Mouse (Mus musculus): ENCODE data around the gene Flot2. TPM values are rescaled to one million over a fixed set of nuclear protein-coding genes. Genes with fewer than 3 reads are reported as not detected.

Flot2 gene
- 48.7 and 49.5 TPM in 2 replicates for polyA plus RNA-seq (2014; fragmentation: Nextera tagmentation; extraction: Ambion mirVana)

DNA sequence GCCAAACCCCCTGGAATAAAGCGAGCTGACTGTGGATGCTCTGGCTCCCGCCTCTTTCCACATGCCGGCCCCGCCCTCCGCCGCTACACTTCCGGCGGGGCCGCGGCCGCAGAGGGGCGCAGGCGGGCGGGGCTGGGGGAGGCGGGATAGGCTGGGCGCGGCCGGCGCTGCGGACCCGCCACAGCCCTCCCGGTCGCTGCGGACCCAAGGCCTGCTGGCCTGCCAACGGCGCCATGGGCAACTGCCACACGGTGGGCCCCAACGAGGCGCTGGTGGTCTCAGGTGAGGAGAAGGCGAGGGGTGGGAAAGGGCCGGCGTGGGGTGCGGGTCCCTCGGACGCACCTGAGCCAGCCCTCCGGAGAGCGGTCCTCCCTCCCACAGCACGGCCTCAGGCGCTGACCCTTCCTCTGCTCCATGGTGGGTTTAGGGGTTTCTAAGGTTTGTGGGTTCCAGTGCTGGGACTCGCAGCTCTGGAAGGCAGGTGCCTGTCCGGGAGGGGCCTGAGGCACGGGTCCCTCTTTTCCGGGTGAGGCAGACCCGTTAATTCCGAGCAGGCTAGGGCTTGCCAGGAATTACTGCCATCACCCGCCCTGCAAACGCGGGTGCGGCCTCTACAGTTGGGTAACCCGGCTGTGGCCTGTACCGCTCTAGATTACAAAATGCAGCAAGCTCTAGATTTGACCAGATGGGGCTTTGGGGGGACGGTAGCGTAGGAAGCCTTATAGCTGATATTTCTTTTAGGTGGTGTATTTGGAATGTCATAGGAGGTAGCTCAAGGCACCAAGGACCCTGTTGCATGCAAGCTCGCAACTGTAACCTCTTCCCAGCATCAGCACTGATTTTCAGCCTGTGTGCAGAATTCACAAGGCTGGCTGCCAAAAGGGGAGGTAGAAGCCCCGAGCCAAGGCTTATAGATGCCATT, at the start of gene Flot2:
Flot2 (plus strand) TSS at position 101 of the 922 bp plus-strand sequence.
- 3% methylated on average over 51 of the region's 55 CpGs for WGBS
- peaks cover 8% of the 10 kb centered on the region for H3K36me3 ChIP-seq (ENCODE audit: control insufficient read depth, insufficient read depth, low read length)
- H3K4me2 ChIP-seq (ENCODE audit: low read depth, severe bottlenecking), result peak within 1 kb of the TSS; percentile 81
- peak; percentile 78 for DNase-seq (ENCODE audit: low spot score)
- H3K4me3 ChIP-seq (ENCODE audit: low read depth, low read length), result peak within 1 kb of the TSS; percentile 83
- peak within 1 kb of the TSS; percentile 85 for H3K9ac ChIP-seq (ENCODE audit: low read length)
- H3K4me1 ChIP-seq (ENCODE audit: control insufficient read depth, insufficient read depth, low read length), result peaks cover 12% of the 10 kb centered on the region
- H3K27me3 ChIP-seq (ENCODE audit: control insufficient read depth, insufficient read depth, low read length), result no peaks in the 10 kb centered on the region
- ATAC-seq (ENCODE audit: insufficient number of reproducible peaks, low FRiP score, low TSS enrichment, low read depth), result peak; percentile 85
- H3K27ac ChIP-seq (replicated peaks; ENCODE audit: low read depth, low read length), result no peak within 1 kb of the TSS
- no peaks in the 10 kb centered on the region; the same call in 1 of the 2 replicates for H3K9me3 ChIP-seq (ENCODE audit: control insufficient read depth, low read length)

GRCm38 (mm10) chr11:77989071-77989690, 48.5 kb upstream of the Flot2 start:
- DNase-seq (ENCODE audit: low spot score) (no peak), ATAC-seq (ENCODE audit: insufficient number of reproducible peaks, low FRiP score, low TSS enrichment, low read depth) (no peak)
- H3K4me3 ChIP-seq (ENCODE audit: low read depth, low read length), result no peak overlapping the region
- H3K27ac ChIP-seq (replicated peaks; ENCODE audit: low read depth, low read length), result no peak overlapping the region
- no peaks in the 10 kb centered on the region for H3K27me3 ChIP-seq (ENCODE audit: control insufficient read depth, insufficient read depth, low read length)
- peaks cover 3% of the 10 kb centered on the region; the same call in 1 of the 2 replicates for H3K36me3 ChIP-seq (ENCODE audit: control insufficient read depth, insufficient read depth, low read length)
- no peak overlapping the region for H3K4me2 ChIP-seq (ENCODE audit: low read depth, severe bottlenecking)
- no peak overlapping the region for H3K9ac ChIP-seq (ENCODE audit: low read length)
- WGBS, result 94% methylated on average over 13 of the region's 13 CpGs
- H3K9me3 ChIP-seq (ENCODE audit: control insufficient read depth, low read length), result no peaks in the 10 kb centered on the region
- H3K4me1 ChIP-seq (ENCODE audit: control insufficient read depth, insufficient read depth, low read length), result 0 out of 2 replicates have a peak, but pooled peaks cover 4% of the 10 kb centered on the region

GRCm38 (mm10) chr11:77995556-77995955, 42.2 kb upstream of the Flot2 start:
- Histone ChIP-seq H3K4me3 (ENCODE audit: low read depth, low read length) (no peak overlapping the region), H3K36me3 (ENCODE audit: control insufficient read depth, insufficient read depth, low read length) (peaks cover 5% of the 10 kb centered on the region; the same call in 1 of the 2 replicates)
- DNase-seq (ENCODE audit: low spot score), result no peak

DNA sequence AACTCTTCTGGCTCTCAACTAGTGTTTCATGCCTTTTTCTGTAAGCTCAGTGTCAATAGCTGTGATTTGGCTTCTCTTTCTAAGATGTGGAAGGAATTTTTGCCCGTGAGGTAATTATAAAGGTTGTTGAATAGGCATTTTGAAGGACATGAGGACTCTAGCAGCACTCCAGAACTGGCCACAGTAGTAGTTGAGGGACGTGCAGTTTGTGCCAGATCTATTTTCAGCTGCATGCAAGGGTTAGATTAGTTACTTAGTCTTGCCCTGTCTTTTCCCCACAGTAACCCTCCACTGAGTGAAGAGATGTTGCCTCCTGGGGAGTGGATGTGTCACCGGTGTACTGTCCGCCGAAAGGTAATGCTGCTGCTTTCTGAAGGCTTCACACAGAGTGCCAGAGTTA, 31.3 kb upstream of the Flot2 start:
- DNase-seq (ENCODE audit: low spot score), result no peak
- WGBS, result 97% methylated on average over 5 of the region's 5 CpGs
- H3K4me1 ChIP-seq (ENCODE audit: control insufficient read depth, insufficient read depth, low read length), result no peaks in the 10 kb centered on the region
- no peaks in the 10 kb centered on the region for H3K27me3 ChIP-seq (ENCODE audit: control insufficient read depth, insufficient read depth, low read length)
- H3K36me3 ChIP-seq (ENCODE audit: control insufficient read depth, insufficient read depth, low read length), result peaks cover 39% of the 10 kb centered on the region
- no peak for ATAC-seq (ENCODE audit: insufficient number of reproducible peaks, low FRiP score, low TSS enrichment, low read depth)
- no peak overlapping the region for H3K4me3 ChIP-seq (ENCODE audit: low read depth, low read length)
- no peak overlapping the region for H3K27ac ChIP-seq (replicated peaks; ENCODE audit: low read depth, low read length)
- no peak overlapping the region for H3K4me2 ChIP-seq (ENCODE audit: low read depth, severe bottlenecking)
- H3K9me3 ChIP-seq (ENCODE audit: control insufficient read depth, low read length), result no peaks in the 10 kb centered on the region
- no peak overlapping the region for H3K9ac ChIP-seq (ENCODE audit: low read length)

More at GRCm38 (mm10) chr11:77995556-77995955, 42.2 kb upstream of the Flot2 start:
- WGBS, result 71% methylated on average over 1 of the region's 1 CpGs
- no peak for ATAC-seq (ENCODE audit: insufficient number of reproducible peaks, low FRiP score, low TSS enrichment, low read depth)
- H3K27ac ChIP-seq (replicated peaks; ENCODE audit: low read depth, low read length), result no peak overlapping the region
- no peaks in the 10 kb centered on the region for H3K4me1 ChIP-seq (ENCODE audit: control insufficient read depth, insufficient read depth, low read length)
- H3K4me2 ChIP-seq (ENCODE audit: low read depth, severe bottlenecking), result no peak overlapping the region
- H3K9ac ChIP-seq (ENCODE audit: low read length), result no peak overlapping the region
- H3K27me3 ChIP-seq (ENCODE audit: control insufficient read depth, insufficient read depth, low read length), result no peaks in the 10 kb centered on the region
- H3K9me3 ChIP-seq (ENCODE audit: control insufficient read depth, low read length), result no peaks in the 10 kb centered on the region

DNA sequence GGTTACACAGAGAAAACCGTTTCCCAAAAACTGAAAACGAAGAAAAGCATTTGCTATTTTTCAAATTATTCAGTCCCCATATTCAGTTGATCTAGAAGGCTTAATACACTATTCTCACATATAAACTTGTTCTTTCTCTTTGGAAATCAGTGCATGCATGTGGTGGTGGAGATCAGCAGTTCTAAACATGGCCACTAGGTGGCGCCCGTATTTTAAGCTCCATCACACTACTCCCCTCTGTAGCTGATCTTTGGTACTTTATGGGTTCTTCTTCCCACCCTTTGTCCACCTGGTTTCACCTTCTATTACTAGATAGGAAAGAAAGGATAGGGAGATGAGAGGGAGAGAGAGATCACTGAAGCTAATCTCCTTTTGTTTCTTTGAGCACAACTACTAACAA, 18.1 kb upstream of the Flot2 start:
- 28% methylated on average over 4 of the region's 4 CpGs for WGBS
- H3K4me3 ChIP-seq (ENCODE audit: low read depth, low read length), result no peak overlapping the region
- H3K4me1 ChIP-seq (ENCODE audit: control insufficient read depth, insufficient read depth, low read length), result no peaks in the 10 kb centered on the region
- H3K36me3 ChIP-seq (ENCODE audit: control insufficient read depth, insufficient read depth, low read length), result peaks cover 48% of the 10 kb centered on the region
- peak; percentile 88 for DNase-seq (ENCODE audit: low spot score)
- H3K4me2 ChIP-seq (ENCODE audit: low read depth, severe bottlenecking), result no peak overlapping the region
- H3K27ac ChIP-seq (replicated peaks; ENCODE audit: low read depth, low read length), result no peak overlapping the region
- no peak for ATAC-seq (ENCODE audit: insufficient number of reproducible peaks, low FRiP score, low TSS enrichment, low read depth)
- no peaks in the 10 kb centered on the region for H3K9me3 ChIP-seq (ENCODE audit: control insufficient read depth, low read length)
- no peak overlapping the region for H3K9ac ChIP-seq (ENCODE audit: low read length)
- no peaks in the 10 kb centered on the region for H3K27me3 ChIP-seq (ENCODE audit: control insufficient read depth, insufficient read depth, low read length)

DNA sequence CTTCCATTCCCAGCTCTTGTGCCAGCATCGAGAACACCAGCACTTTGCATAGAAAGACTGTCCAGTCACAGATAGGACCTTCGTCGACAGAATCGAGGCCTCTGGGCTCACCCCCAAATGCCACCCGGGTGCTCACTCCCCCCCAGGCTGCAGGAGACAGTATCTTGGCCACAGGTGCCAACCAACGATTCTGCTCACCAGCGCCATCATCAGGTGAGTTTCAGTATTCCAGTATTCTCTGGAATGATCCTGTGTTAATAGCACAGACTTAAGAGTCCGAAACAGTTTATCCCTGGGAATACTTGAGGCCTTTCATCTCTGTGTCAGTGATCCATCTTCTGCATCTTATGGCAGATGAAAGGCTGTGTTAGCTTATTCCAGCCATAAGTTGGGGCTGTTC, 14.1 kb upstream of the Flot2 start:
- Histone ChIP-seq H3K9me3 (ENCODE audit: control insufficient read depth, low read length) (no peaks in the 10 kb centered on the region), H3K4me3 (ENCODE audit: low read depth, low read length) (no peak overlapping the region), H3K27ac (replicated peaks; ENCODE audit: low read depth, low read length) (no peak overlapping the region), H3K4me2 (ENCODE audit: low read depth, severe bottlenecking) (no peak overlapping the region), H3K36me3 (ENCODE audit: control insufficient read depth, insufficient read depth, low read length) (peaks cover 48% of the 10 kb centered on the region), H3K27me3 (ENCODE audit: control insufficient read depth, insufficient read depth, low read length) (no peaks in the 10 kb centered on the region), H3K9ac (ENCODE audit: low read length) (no peak overlapping the region), H3K4me1 (ENCODE audit: control insufficient read depth, insufficient read depth, low read length) (no peaks in the 10 kb centered on the region)
- peak; percentile 57 for DNase-seq (ENCODE audit: low spot score)
- WGBS, result 86% methylated on average over 8 of the region's 8 CpGs
- no peak for ATAC-seq (ENCODE audit: insufficient number of reproducible peaks, low FRiP score, low TSS enrichment, low read depth)

GRCm38 (mm10) chr11:78029240-78029639, 8.5 kb upstream of the Flot2 start:
- no peak for DNase-seq (ENCODE audit: low spot score)
- Histone ChIP-seq H3K9me3 (ENCODE audit: control insufficient read depth, low read length) (no peaks in the 10 kb centered on the region), H3K27me3 (ENCODE audit: control insufficient read depth, insufficient read depth, low read length) (no peaks in the 10 kb centered on the region), H3K36me3 (ENCODE audit: control insufficient read depth, insufficient read depth, low read length) (peaks cover 29% of the 10 kb centered on the region), H3K9ac (ENCODE audit: low read length) (no peak overlapping the region), H3K27ac (replicated peaks; ENCODE audit: low read depth, low read length) (no peak overlapping the region), H3K4me3 (ENCODE audit: low read depth, low read length) (no peak overlapping the region), H3K4me1 (ENCODE audit: control insufficient read depth, insufficient read depth, low read length) (peaks cover 4% of the 10 kb centered on the region; the same call in 1 of the 2 replicates), H3K4me2 (ENCODE audit: low read depth, severe bottlenecking) (no peak overlapping the region)
- 87% methylated on average over 8 of the region's 8 CpGs for WGBS
- ATAC-seq (ENCODE audit: insufficient number of reproducible peaks, low FRiP score, low TSS enrichment, low read depth), result no peak

GRCm38 (mm10) chr11:78030600-78030999, 7.1 kb upstream of the Flot2 start:
- Histone ChIP-seq H3K27me3 (ENCODE audit: control insufficient read depth, insufficient read depth, low read length) (no peaks in the 10 kb centered on the region), H3K9me3 (ENCODE audit: control insufficient read depth, low read length) (no peaks in the 10 kb centered on the region), H3K4me1 (ENCODE audit: control insufficient read depth, insufficient read depth, low read length) (peaks cover 4% of the 10 kb centered on the region; the same call in 1 of the 2 replicates), H3K9ac (ENCODE audit: low read length) (no peak overlapping the region), H3K27ac (replicated peaks; ENCODE audit: low read depth, low read length) (no peak overlapping the region), H3K4me2 (ENCODE audit: low read depth, severe bottlenecking) (no peak overlapping the region), H3K4me3 (ENCODE audit: low read depth, low read length) (no peak overlapping the region), H3K36me3 (ENCODE audit: control insufficient read depth, insufficient read depth, low read length) (peaks cover 23% of the 10 kb centered on the region)
- no peak for ATAC-seq (ENCODE audit: insufficient number of reproducible peaks, low FRiP score, low TSS enrichment, low read depth)
- no peak for DNase-seq (ENCODE audit: low spot score)
- WGBS, result 63% methylated on average over 2 of the region's 2 CpGs

Data from limb, embryonic 11.5 days (tissue).